Mouse (Mus musculus) embryonic facial prominence, embryonic 14.5 days (tissue): Measurements from ENCODE around the gene Lgr4. TPM values are rescaled to one million over a fixed set of nuclear protein-coding genes. Genes with fewer than 3 reads are reported as not detected.

Source experiments
- ATAC-seq: fragments of 200-750 bp; cut with Nextera tagmentation; 2 replicates; pipeline ENCODE4 v1.8.0; 2017; ENCODE audit warnings: low read depth, moderate number of reproducible peaks, moderate TSS enrichment
- DNase-seq: peaks from one replicate; pipeline ENCODE4 v3.0.0-alpha.2; 2015; ENCODE audit warnings: low spot score
- H3K27ac ChIP-seq: fragments of 300-500 bp; sonication (generic); replicated peaks from 2 replicates; pipeline ENCODE4 v1.5.1; 2014; ENCODE audit warnings: low read depth, mild to moderate bottlenecking, low read length, moderate library complexity
- H3K27me3 ChIP-seq: fragments of 300-500 bp; sonication (generic); replicated peaks from 2 replicates; pipeline ENCODE4 v1.6.1; 2014; ENCODE audit warnings: low read length; ENCODE audit not compliant: control insufficient read depth, insufficient read depth
- H3K36me3 ChIP-seq: fragments of 300-500 bp; sonication (generic); 2 replicates; pipeline ENCODE4 v1.6.1; 2014; ENCODE audit warnings: low read length, mixed read lengths; ENCODE audit not compliant: control insufficient read depth, insufficient read depth
- H3K4me1 ChIP-seq: fragments of 300-500 bp; sonication (generic); 2 replicates; pipeline ENCODE4 v1.6.1; 2014; ENCODE audit warnings: antibody characterized with exemption, low read length; ENCODE audit not compliant: control insufficient read depth, insufficient read depth
- H3K4me2 ChIP-seq: fragments of 300-500 bp; sonication (generic); 2 replicates; pipeline ENCODE4 v1.6.1; 2014; ENCODE audit warnings: low read depth, mild to moderate bottlenecking, low read length, moderate library complexity, mixed read lengths
- H3K4me3 ChIP-seq: fragments of 300-500 bp; sonication (generic); 2 replicates; pipeline ENCODE4 v1.5.1; 2014; ENCODE audit warnings: low read depth, mild to moderate bottlenecking, low read length
- H3K9ac ChIP-seq: fragments of 300-500 bp; sonication (generic); 2 replicates; pipeline ENCODE4 v1.6.1; 2014; ENCODE audit warnings: low read depth, mild to moderate bottlenecking, low read length, moderate library complexity, mixed read lengths
- H3K9me3 ChIP-seq: fragments of 300-500 bp; sonication (generic); 2 replicates; pipeline ENCODE4 v1.6.1; 2016; ENCODE audit warnings: low read length; ENCODE audit not compliant: control insufficient read depth
- WGBS: fragments of 180-500 bp; shearing (Covaris S2); extraction: QIAGEN DNeasy Blood & Tissue Kit; methylation state at CpG from one replicate; pipeline ENCODE4 v1.1.7; 2014; 5-methylcytosine and 5-hydroxymethylcytosine counted together
- polyA plus RNA-seq: library from polyadenylated mRNA; unstranded; fragments of >200 nt; fragmentation: Nextera tagmentation; extraction: Ambion mirVana; gene quantifications from 2 replicates; pipeline ENCODE4 v1.2.1, GENCODE M21; 2014

The Lgr4 gene
- polyA plus RNA-seq, 1 experiment from 2014 or later, result 25.0 TPM

GRCm38 (mm10) chr2:110036665-110037064 lies 119.2 kb downstream of the Lgr4 start:
- Histone ChIP-seq H3K36me3 (peaks cover 24% of the 10 kb centered on the region), H3K9ac (no peak overlapping the region), H3K4me3 (no peak overlapping the region), H3K27me3 (no peaks in the 10 kb centered on the region), H3K4me2 (no peak overlapping the region; the same call in none of the 2 replicates), H3K9me3 (no peaks in the 10 kb centered on the region), H3K4me1 (peaks cover 19% of the 10 kb centered on the region), H3K27ac (peak overlapping the region; percentile 21; the same call in 1 of the 2 replicates)
- 62% methylated on average over 4 of the region's 4 CpGs for WGBS
- no peak for DNase-seq
- no peak for ATAC-seq

DNA sequence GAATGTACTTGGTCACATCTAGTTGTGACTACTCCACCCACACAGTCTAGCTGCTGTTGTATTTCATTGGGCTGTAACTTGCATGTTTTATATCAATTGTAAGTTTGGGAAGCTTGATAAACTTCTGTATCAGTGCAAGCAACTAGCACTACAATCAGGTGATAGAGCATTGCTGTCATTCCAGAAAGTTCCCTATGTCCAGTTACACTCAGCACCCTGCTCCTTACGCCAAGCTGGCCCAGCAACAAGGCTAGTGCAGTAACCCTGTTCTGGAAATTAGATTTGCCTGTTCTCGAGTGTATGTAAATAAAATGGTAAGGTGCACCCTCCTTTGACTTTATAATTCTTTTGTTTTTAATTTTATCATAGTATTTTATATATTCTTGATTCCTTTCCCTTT lies 119.8 kb downstream of the Lgr4 start:
- no peak for DNase-seq
- Histone ChIP-seq H3K9me3 (no peaks in the 10 kb centered on the region), H3K4me2 (no peak overlapping the region), H3K36me3 (peaks cover 23% of the 10 kb centered on the region), H3K27me3 (no peaks in the 10 kb centered on the region), H3K27ac (peak overlapping the region; percentile 21; the same call in 1 of the 2 replicates), H3K9ac (no peak overlapping the region), H3K4me3 (no peak overlapping the region), H3K4me1 (peaks cover 19% of the 10 kb centered on the region)
- 77% methylated on average over 2 of the region's 2 CpGs for WGBS
- ATAC-seq, result no peak

DNA sequence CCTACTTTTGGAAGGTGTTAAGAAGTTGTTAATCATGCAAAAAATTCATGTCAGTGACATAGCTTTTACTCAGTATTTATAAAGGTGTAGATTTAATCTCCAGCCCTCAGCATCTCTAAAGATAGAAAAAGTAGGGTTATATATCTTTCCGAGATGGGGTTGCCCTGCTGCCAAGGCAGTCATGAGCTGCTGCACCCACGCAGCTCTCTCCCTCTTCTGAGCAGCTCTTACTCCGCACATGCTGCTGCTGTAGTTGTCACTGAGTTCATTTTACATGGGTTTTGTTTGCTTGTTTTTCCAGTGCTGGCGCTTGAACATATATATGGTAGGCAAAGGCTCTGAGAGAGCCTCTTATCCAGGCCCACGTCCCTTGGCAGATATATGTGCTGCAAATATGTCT lies 120.9 kb downstream of the Lgr4 start:
- Histone ChIP-seq H3K9ac (no peak overlapping the region), H3K4me1 (peaks cover 19% of the 10 kb centered on the region), H3K27me3 (no peaks in the 10 kb centered on the region), H3K4me2 (no peak overlapping the region), H3K36me3 (peaks cover 12% of the 10 kb centered on the region; the same call in 1 of the 2 replicates), H3K9me3 (no peaks in the 10 kb centered on the region), H3K4me3 (no peak overlapping the region), H3K27ac (0 out of 2 replicates have a peak overlapping the region, but pooled peaks have one; percentile 36)
- DNase-seq (no peak), ATAC-seq (no peak)
- WGBS, result 77% methylated on average over 5 of the region's 5 CpGs

- Histone ChIP-seq H3K9ac (no peak overlapping the region), H3K4me3 (no peak overlapping the region), H3K9me3 (no peaks in the 10 kb centered on the region), H3K27ac (no peak overlapping the region), H3K4me2 (no peak overlapping the region), H3K27me3 (no peaks in the 10 kb centered on the region), H3K36me3 (0 out of 2 replicates have a peak, but pooled peaks cover 3% of the 10 kb centered on the region), H3K4me1 (peaks cover 6% of the 10 kb centered on the region; the same call in 1 of the 2 replicates)
- ATAC-seq, result no peak
- DNase-seq, result no peak
- WGBS, result 67% methylated on average over 5 of the region's 5 CpGs
Observed at GRCm38 (mm10) chr2:110042861-110043760, 125.7 kb downstream of the Lgr4 start.

DNA sequence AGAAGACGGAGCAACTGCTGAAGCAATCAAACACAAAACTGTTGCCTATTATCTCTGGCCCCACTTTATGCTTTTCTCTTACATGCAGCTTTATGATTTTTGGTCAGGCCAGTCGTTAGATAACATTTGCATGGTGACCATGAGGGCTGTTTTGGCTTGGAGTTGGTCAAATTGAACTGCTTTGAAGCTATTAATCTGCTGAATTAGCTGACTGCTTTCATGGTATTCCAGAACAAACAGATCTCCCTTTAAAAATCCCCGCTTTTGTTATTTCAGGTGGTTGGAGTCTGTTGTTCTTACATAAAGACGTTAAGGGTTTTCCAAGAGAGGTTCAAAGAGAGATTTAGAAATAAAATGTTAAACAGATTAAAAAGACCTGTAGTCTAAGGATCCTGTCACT lies 141.0 kb downstream of the Lgr4 start:
- H3K27ac ChIP-seq, result no peak overlapping the region
- 48% methylated on average over 4 of the region's 4 CpGs for WGBS
- no peak overlapping the region for H3K4me2 ChIP-seq
- no peak overlapping the region for H3K4me3 ChIP-seq
- no peak for ATAC-seq
- H3K9ac ChIP-seq, result no peak overlapping the region
- no peaks in the 10 kb centered on the region for H3K4me1 ChIP-seq
- no peaks in the 10 kb centered on the region for H3K27me3 ChIP-seq
- no peaks in the 10 kb centered on the region for H3K36me3 ChIP-seq
- DNase-seq, result no peak
- H3K9me3 ChIP-seq, result no peaks in the 10 kb centered on the region

DNA sequence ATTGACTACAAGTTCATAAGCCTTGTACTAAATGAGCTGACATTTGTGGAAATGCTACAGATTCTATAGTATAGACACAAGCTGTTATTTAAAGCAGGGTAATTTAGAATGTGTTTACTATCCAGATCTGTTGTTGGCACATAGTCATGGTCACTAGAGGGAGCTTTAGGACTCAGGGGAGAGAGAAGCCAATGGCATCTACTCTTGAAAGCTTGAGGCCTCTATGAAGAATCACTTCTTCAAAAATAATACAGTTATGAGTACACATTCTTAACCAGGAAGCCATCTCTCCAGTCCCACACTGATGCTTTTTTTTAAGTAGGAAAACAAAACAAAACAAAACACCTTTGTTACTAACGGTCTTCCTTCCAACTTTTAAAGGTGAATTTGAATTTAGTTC lies 145.7 kb downstream of the Lgr4 start:
- no peak for ATAC-seq
- Histone ChIP-seq H3K27ac (no peak overlapping the region), H3K4me1 (peaks cover 4% of the 10 kb centered on the region; the same call in 1 of the 2 replicates), H3K9ac (no peak overlapping the region), H3K4me3 (no peak overlapping the region), H3K4me2 (no peak overlapping the region), H3K27me3 (no peaks in the 10 kb centered on the region), H3K36me3 (no peaks in the 10 kb centered on the region), H3K9me3 (peaks cover 4% of the 10 kb centered on the region; the same call in 1 of the 2 replicates)
- DNase-seq, result no peak
- WGBS, result 89% methylated on average over 1 of the region's 1 CpGs

Other genes starting within 250 kb of the Lgr4 start
- gene Bdnf, start 242.9 kb upstream of the Lgr4 start, polyA plus RNA-seq, result 3.2 and 3.6 TPM in 2 replicates
- gene Lin7c, start 26.8 kb upstream of the Lgr4 start, polyA plus RNA-seq, result 61.9 and 62.6 TPM in 2 replicates
- gene Ccdc34, start 100.2 kb downstream of the Lgr4 start, polyA plus RNA-seq, result 36.1 and 37.7 TPM in 2 replicates